Mouse (Mus musculus) hindbrain, embryonic 10.5 days (tissue): ENCODE measurements around the gene Gjb1. TPM values are rescaled to one million over a fixed set of nuclear protein-coding genes. Genes with fewer than 3 reads are reported as not detected.
A peak's percentile ranks its signal among the peaks of the same experiment; 100 is the strongest.
"Not testable (repeated sequence)": the region's sequence is repeated elsewhere in the genome, so short reads cannot be mapped to it uniquely, and the experiment has no call there.

Experiments
- DNase-seq: peaks from one replicate; pipeline ENCODE4 v3.0.0-alpha.2; 2017; ENCODE audit warnings: low spot score
- H3K27ac ChIP-seq: fragments of 300-500 bp; sonication (generic); 2 replicates; pipeline ENCODE4 v1.5.1; 2016; ENCODE audit warnings: mild to moderate bottlenecking, moderate library complexity
- H3K27me3 ChIP-seq: fragments of 300-500 bp; sonication (generic); 2 replicates; pipeline ENCODE4 v1.6.1; 2016; ENCODE audit warnings: mild to moderate bottlenecking; ENCODE audit not compliant: poor library complexity, insufficient read depth, severe bottlenecking
- H3K36me3 ChIP-seq: fragments of 300-500 bp; sonication (generic); 2 replicates; pipeline ENCODE4 v1.6.1; 2016; ENCODE audit warnings: mild to moderate bottlenecking, moderate library complexity
- H3K4me1 ChIP-seq: fragments of 300-500 bp; sonication (generic); replicated peaks from 2 replicates; pipeline ENCODE4 v1.6.1; 2016; ENCODE audit warnings: mild to moderate bottlenecking
- H3K4me3 ChIP-seq: fragments of 300-500 bp; sonication (generic); 2 replicates; pipeline ENCODE4 v1.5.1; 2016; ENCODE audit warnings: mild to moderate bottlenecking, moderate library complexity
- H3K9me3 ChIP-seq: fragments of 300-500 bp; sonication (generic); 2 replicates; pipeline ENCODE4 v1.6.1; 2016; ENCODE audit warnings: mild to moderate bottlenecking, moderate library complexity
- WGBS: fragments of 180-500 bp; shearing (Covaris S2); methylation state at CpG from one replicate; pipeline ENCODE4 v1.1.7; 2016; 5-methylcytosine and 5-hydroxymethylcytosine counted together
- polyA plus RNA-seq: library from polyadenylated mRNA; unstranded; fragments of >200 nt; fragmentation: Nextera tagmentation; extraction: Ambion mirVana; gene quantifications from 2 replicates; pipeline ENCODE4 v1.2.1, GENCODE M21; 2016

Gene Gjb1
- 0.46 TPM in 1 of 2 replicates, not detected in the other for polyA plus RNA-seq

DNA sequence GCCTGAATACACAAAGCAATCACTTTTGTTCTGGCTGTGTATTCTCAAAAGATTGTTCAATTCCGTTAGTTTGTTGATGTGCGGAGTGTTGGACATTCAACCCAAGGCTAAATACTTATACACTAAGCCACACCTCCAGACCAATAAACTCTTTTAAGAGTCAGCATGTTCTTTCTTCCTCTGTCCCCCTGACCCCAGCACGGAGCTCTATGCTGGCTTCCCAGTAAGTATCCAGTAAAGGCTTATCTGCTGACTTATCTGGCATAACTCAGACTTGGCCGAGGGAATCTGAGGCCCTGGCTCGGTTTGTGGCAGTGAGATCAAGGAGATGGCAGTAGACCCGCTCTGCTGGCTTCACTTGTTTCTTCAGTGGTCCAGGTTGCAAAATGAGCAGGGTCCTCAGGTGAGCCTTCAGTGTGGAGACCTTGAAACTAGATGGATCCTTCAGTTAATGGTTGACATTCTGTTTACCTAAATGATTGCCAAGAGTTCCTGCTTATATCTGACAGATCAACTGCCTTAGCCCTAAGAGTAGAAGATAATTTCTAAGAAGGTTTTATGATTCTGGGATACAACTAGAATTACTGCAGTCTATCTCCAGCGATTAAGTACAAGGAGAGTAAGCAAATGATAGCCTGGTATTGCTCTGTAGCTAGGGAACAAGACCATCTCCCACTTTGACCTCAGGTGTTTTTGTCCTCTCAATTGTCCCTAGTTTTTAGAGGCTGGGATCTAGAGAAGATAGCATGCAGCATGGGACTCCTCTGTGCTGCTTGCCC, at the start of gene Gjb1:
Gene Gjb1, plus strand, starts transcription at position 189 of the 779 bp plus-strand sequence.
- peaks cover 53% of the 10 kb centered on the region for H3K27me3 ChIP-seq
- no peaks in the 10 kb centered on the region for H3K4me1 ChIP-seq
- no peak for DNase-seq
- WGBS, result 84% methylated on average over 7 of the region's 7 CpGs
- H3K27ac ChIP-seq, result no peak within 1 kb of the TSS
- H3K9me3 ChIP-seq, result no peaks in the 10 kb centered on the region
- no peaks in the 10 kb centered on the region for H3K36me3 ChIP-seq
- H3K4me3 ChIP-seq, result no peak within 1 kb of the TSS

DNA sequence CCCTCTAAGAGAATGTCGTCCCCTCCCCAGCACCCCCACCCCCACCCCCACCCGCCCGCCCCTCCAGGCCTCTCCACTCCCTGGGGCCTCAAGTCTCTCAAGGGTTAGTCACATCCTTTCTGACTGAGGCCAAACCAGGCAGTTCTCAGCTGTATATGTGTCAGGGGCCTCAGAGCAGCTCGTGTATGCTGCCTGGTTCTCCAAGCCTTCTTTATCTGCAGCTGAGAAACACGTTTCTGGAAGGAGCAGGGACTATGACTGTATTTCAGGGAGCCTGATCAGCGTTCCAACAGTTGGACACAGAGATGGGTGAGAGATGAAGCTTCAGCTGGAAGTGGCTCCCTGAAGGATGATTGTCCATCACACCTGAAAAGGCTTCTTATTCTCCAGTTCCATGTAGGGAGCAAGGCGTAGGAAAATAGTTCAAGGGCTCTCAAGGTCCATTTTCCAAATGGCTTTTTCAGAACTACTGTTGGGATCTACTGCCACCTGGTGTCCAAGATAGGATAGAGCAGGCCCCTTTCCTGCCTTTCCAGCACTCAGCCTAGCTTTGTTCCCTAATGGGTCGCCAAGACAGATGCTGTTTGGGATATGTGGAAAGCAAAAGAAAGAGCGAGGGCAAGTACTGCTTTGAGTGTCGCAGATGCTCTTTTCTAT, 46.7 kb upstream of the Gjb1 start:
- WGBS, result 31% methylated on average over 10 of the region's 10 CpGs
- DNase-seq, result peak; percentile 64
- no peak overlapping the region for H3K4me3 ChIP-seq
- H3K27ac ChIP-seq, result peak overlapping the region; percentile 70
- H3K27me3 ChIP-seq, result 0 out of 2 replicates have a peak, but pooled peaks cover 3% of the 10 kb centered on the region
- H3K36me3 ChIP-seq, result no peaks in the 10 kb centered on the region
- H3K4me1 ChIP-seq, result peaks cover 5% of the 10 kb centered on the region; the same call in 1 of the 2 replicates
- no peaks in the 10 kb centered on the region for H3K9me3 ChIP-seq

DNA sequence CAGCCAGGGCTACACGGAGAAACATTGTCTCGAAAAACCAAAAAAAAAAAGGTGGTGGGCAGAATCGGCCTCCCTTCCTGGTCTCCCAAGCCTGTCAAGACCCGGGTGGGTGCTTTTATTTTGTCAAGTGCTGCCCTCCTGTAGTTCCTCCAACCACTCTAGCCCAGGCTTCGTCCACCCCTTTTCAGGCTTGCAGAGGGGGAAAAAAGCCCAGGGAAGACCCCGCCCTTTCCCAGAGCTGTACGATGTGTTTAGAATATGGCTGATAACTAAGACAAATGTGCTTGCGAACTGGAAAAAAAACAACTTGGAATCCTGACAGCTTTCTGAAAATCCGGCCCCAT, 44.2 kb upstream of the Gjb1 start:
- WGBS, result 47% methylated on average over 9 of the region's 9 CpGs
- DNase-seq, result no peak
- H3K36me3 ChIP-seq, result no peaks in the 10 kb centered on the region
- 0 out of 2 replicates have a peak, but pooled peaks cover 3% of the 10 kb centered on the region for H3K27me3 ChIP-seq
- peak overlapping the region; percentile 42 for H3K4me3 ChIP-seq
- peaks cover 5% of the 10 kb centered on the region; the same call in 1 of the 2 replicates for H3K4me1 ChIP-seq
- no peaks in the 10 kb centered on the region for H3K9me3 ChIP-seq
- peak overlapping the region; percentile 89 for H3K27ac ChIP-seq

DNA sequence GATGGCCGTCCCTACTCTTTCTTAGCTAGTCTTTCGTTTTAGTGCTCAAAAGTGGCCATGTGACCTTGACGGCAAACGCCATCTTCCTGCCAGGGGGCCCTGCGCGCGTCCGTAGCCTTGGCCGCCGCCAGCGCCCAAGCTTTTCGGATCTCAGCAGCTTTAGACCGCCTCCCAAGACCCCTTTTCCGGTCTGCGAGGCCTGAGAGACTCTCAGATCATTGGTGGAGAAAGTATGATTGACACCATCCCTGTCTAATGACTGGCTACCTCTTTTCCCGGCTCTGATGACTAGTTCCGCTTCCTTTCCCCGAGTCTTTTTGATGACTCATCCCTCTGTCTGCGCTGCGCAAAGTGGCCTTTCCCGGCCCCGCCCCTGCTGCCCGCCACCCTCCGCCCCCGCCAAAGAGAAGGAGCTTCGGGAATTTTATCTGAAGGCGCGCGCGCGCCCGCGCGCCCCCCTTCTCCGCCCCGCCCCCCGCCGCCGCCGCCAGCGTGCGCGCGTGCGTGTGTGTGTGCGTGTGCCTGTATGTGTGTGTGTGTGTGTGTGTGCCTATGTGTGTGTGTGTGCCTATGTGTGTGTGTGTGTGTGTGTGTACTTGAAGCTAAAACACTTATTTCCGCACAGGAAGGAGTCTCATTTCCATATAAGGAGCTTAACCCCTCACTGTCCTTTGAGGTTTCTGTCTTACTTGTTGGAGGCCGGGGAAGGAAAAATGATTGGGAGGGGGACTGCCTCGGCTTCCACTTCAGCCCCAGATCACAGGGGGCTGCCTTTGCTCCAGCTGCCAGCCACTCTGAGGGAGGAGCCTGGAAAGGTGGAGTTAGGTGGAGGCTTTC, 43.6 kb upstream of the Gjb1 start:
- Histone ChIP-seq H3K4me3 (peak overlapping the region; percentile 49), H3K4me1 (peaks cover 5% of the 10 kb centered on the region; the same call in 1 of the 2 replicates), H3K36me3 (no peaks in the 10 kb centered on the region), H3K27ac (peak overlapping the region; percentile 89), H3K9me3 (no peaks in the 10 kb centered on the region), H3K27me3 (0 out of 2 replicates have a peak, but pooled peaks cover 3% of the 10 kb centered on the region)
- peak; percentile 89 for DNase-seq
- WGBS, result 23% methylated on average over 36 of the region's 49 CpGs

DNA sequence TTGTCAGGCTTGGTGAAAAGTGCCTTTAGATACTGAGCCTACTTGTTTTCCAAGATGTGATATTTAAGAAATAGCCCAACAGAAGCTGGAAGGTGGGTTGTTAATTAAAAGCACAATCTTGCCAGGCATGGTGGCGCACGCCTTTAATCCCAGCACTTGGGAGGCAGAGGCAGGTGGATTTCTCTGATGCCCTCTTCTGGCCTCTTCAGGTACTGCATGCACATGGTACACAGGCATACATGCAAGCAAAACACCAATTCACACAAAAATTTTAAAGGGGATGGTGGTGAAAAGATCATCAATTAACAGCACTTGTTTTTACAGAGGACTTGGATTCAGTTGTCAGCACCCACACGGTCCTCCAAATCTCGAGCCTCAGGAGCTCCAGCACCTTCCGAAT, 41.6 kb upstream of the Gjb1 start:
- no peak overlapping the region for H3K4me3 ChIP-seq
- H3K36me3 ChIP-seq, result no peaks in the 10 kb centered on the region
- 0 out of 2 replicates have a peak, but pooled peaks cover 3% of the 10 kb centered on the region for H3K27me3 ChIP-seq
- peak; percentile 23 for DNase-seq
- no peaks in the 10 kb centered on the region; the same call in 1 of the 2 replicates for H3K4me1 ChIP-seq
- H3K9me3 ChIP-seq, result no peaks in the 10 kb centered on the region
- WGBS, result 85% methylated on average over 5 of the region's 5 CpGs
- no peak overlapping the region for H3K27ac ChIP-seq

DNA sequence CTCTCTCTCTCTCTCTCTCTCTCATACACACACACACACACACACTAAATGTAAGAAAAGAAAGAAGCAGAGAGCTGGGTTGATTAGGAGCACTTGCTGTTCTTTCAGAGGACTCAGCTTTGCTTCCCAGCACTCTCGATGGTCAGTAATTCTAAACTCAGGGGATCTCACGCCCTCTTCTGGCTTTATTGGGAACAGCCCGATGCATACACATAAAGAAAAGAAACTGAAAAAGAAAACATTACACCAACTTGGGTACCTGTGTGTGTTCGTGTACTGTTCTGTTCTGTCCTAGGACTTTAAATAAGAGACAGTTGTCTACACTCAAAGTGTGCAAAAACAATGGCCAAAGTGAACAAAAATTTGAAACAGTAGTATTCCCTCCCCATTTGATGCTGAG, 37.5 kb upstream of the Gjb1 start:
- H3K4me1 ChIP-seq, result no peaks in the 10 kb centered on the region
- no peaks in the 10 kb centered on the region for H3K27me3 ChIP-seq
- H3K9me3 ChIP-seq, result no peaks in the 10 kb centered on the region
- no peaks in the 10 kb centered on the region for H3K36me3 ChIP-seq
- H3K27ac ChIP-seq, result no peak overlapping the region
- DNase-seq, result no peak
- H3K4me3 ChIP-seq, result no peak overlapping the region
- 56% methylated on average over 4 of the region's 4 CpGs for WGBS

DNA sequence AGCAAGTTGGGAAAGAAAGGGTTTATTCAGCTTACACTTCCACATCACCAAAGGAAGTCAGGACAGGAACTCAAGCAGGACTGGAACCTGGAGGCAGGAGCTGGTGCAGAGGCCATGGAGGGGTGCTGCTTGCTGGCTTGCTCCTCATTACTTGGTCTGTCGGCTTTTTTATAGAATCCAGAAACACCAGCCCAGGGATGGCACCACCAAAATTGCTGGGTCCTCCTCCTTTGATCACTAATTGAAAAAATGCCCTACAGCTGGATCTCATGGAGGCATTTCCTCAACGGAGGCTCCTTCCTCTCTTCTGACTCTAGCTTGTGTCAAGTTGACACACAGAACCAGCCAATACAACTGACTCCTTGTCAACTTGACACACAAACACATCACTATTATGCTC, 33.3 kb upstream of the Gjb1 start:
- H3K27ac ChIP-seq, H3K36me3 ChIP-seq, H3K4me1 ChIP-seq, H3K9me3 ChIP-seq, DNase-seq, H3K4me3 ChIP-seq, H3K27me3 ChIP-seq: not testable (repeated sequence)
- 69% methylated on average over 2 of the region's 2 CpGs for WGBS

DNA sequence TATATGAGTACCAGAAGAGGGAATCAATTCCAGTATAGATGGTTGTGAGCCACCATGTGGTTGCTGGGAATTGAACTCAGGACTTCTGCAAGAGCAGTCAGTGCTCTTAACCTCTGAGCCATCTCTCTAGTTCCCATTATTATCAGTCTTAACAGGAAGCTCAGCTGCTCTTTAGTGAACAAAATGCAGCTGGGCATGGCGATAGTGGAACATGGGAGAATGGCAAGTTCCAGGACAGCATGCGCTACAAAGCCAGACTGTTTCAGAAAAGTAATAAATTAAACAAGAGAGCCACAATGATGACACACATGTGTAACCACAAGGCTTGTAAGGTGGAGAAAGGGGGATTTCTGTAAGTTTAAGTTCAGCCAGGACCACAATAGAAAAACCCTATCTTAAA, 30.7 kb upstream of the Gjb1 start:
- H3K36me3 ChIP-seq, result no peaks in the 10 kb centered on the region
- no peak overlapping the region for H3K4me3 ChIP-seq
- peaks cover 3% of the 10 kb centered on the region; the same call in 1 of the 2 replicates for H3K27me3 ChIP-seq
- no peaks in the 10 kb centered on the region for H3K9me3 ChIP-seq
- no peaks in the 10 kb centered on the region for H3K4me1 ChIP-seq
- 92% methylated on average over 2 of the region's 2 CpGs for WGBS
- no peak for DNase-seq
- H3K27ac ChIP-seq, result no peak overlapping the region

DNA sequence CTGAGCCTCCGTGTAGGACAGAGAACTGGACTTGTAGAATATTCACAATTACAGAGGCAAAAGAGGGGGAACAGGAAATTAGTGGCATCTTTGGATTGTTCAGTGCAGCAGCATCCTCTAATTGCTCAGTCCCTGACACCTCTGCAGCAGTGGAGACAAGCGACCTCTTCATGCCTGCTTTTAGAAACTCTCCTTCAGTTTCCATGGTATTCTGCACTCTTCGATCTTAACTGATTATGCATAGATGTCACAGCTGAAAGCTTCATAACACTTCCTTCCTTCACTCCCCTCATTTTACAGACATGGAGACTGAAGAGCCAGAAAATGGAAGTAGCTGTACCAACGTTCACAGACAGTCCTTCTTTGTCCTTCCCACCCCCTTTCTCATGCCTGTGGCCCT, 29.7 kb upstream of the Gjb1 start:
- Histone ChIP-seq H3K27ac (no peak overlapping the region), H3K27me3 (peaks cover 3% of the 10 kb centered on the region; the same call in 1 of the 2 replicates), H3K9me3 (no peaks in the 10 kb centered on the region), H3K4me3 (no peak overlapping the region), H3K36me3 (no peaks in the 10 kb centered on the region), H3K4me1 (no peaks in the 10 kb centered on the region)
- 69% methylated on average over 4 of the region's 4 CpGs for WGBS
- no peak for DNase-seq

DNA sequence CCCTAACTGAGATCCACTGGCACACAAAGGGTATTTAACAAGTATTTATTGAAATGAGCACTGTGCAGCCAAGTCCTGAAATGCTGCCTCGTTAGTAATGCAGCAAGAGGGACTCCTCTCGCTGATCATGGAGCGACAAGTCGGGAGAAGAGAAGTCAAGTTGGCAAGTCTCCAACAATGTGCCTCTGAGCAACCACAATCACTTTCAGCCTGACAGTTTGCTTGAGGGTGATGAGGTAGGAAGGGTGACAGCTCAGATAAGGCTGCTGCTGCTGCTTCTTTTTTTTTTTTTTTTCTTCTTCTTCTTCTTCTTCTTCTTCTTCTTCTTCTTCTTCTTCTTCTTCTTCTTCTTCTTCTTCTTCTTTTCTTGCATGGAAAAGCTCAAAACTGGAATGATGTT, 25.0 kb upstream of the Gjb1 start:
- Histone ChIP-seq H3K4me1 (no peaks in the 10 kb centered on the region), H3K9me3 (no peaks in the 10 kb centered on the region), H3K27ac (no peak overlapping the region), H3K36me3 (no peaks in the 10 kb centered on the region), H3K27me3 (peaks cover 3% of the 10 kb centered on the region; the same call in 1 of the 2 replicates), H3K4me3 (no peak overlapping the region)
- 82% methylated on average over 4 of the region's 4 CpGs for whole genome bisulfite sequencing
- no peak for DNase-seq

DNA sequence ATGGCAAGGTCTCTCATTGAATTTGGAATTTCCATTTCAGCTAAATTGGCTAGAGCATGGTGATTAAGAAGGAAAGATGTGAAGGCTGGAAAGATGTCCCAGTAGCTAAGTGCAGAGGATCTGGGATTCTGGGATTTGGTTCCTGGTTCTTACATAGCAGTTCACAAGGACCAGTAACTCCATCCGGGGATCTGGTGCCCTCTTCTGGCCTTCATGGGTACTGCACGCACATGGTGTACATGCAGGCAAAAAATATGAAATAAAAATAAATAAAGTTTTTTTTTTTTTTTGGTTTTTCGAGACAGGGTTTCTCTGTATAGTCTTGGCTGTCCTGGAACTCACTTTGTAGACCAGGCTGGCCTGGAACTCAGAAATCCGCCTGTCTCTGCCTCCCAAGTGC, 17.3 kb upstream of the Gjb1 start:
- H3K27me3 ChIP-seq, result not testable (repeated sequence)

DNA sequence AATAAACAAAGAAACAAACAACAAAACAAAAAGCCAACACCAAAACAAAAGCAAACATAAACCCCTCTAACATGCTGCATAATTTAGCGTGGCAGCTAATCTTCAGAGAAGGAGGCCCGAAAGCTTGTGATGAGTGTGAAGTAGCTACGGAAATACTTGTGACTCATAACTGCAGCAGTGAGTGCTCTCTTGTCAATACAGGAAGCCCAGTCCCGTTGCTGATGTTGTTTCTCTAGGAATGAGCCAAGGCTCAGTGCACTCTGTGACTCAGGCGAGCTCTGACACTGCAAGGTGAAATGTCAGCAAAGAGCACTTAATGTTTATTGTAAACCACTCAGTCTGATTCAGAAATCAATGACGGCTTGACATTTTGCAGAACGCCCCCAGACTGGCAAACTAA, 7.2 kb upstream of the Gjb1 start:
- WGBS, result 76% methylated on average over 7 of the region's 7 CpGs
- peaks cover 18% of the 10 kb centered on the region for H3K27me3 ChIP-seq

More for the DNA sequence above, 17.3 kb upstream of the Gjb1 start:
- H3K36me3 ChIP-seq, H3K4me3 ChIP-seq, H3K4me1 ChIP-seq, H3K9me3 ChIP-seq, DNase-seq, H3K27ac ChIP-seq: not testable (repeated sequence)
- WGBS, result 70% methylated on average over 4 of the region's 4 CpGs

More for the DNA sequence above, 7.2 kb upstream of the Gjb1 start:
- DNase-seq, result no peak
- Histone ChIP-seq H3K4me3 (no peak overlapping the region), H3K9me3 (no peaks in the 10 kb centered on the region), H3K36me3 (no peaks in the 10 kb centered on the region), H3K4me1 (no peaks in the 10 kb centered on the region), H3K27ac (no peak overlapping the region)
